Mouse (Mus musculus) heart, embryonic 14.5 days (tissue): ENCODE results near the gene Sema3b. TPM values are rescaled to one million over a fixed set of nuclear protein-coding genes. Genes with fewer than 3 reads are reported as not detected.
A peak's percentile ranks its signal among the peaks of the same experiment; 100 is the strongest.

Source experiments
- ATAC-seq: fragments of 200-750 bp; cut with Nextera tagmentation; 2 replicates; pipeline ENCODE4 v1.8.0; 2017; ENCODE audit warnings: low read depth, moderate TSS enrichment; ENCODE audit not compliant: insufficient number of reproducible peaks, insufficient read depth, low FRiP score
- H3K27ac ChIP-seq, 2 experiments: fragments of 200-500 bp in 1 of 2; fragments of 300-500 bp in 1 of 2; sonication (generic) in 1 of 2; replicated peaks in 1 of 2; 2 replicates each; pipeline ENCODE4 v1.5.1; 2012 to 2014; ENCODE audit warnings: low read depth in 2 of 2, low read length in 2 of 2, control low read depth in 1 of 2, mild to moderate bottlenecking in 1 of 2, mixed read lengths in 1 of 2; ENCODE audit not compliant: control insufficient read depth in 1 of 2, insufficient read depth in 1 of 2
- H3K27me3 ChIP-seq: fragments of 300-500 bp; sonication (generic); 2 replicates; pipeline ENCODE4 v1.6.1; 2014; ENCODE audit warnings: mild to moderate bottlenecking, low read length, control low read depth; ENCODE audit not compliant: control insufficient read depth, insufficient read depth
- H3K36me3 ChIP-seq: fragments of 300-500 bp; sonication (generic); 2 replicates; pipeline ENCODE4 v1.6.1; 2014; ENCODE audit warnings: mild to moderate bottlenecking, control low read depth, low read length, mixed read lengths; ENCODE audit not compliant: control insufficient read depth, insufficient read depth
- H3K4me1 ChIP-seq, 2 experiments: fragments of 200-500 bp in 1 of 2; fragments of 300-500 bp in 1 of 2; sonication (generic) in 1 of 2; 2 replicates each; pipeline ENCODE4 v1.6.1; 2012 to 2014; ENCODE audit warnings: low read length in 2 of 2, control low read depth in 1 of 2, mixed read lengths in 1 of 2; ENCODE audit not compliant: control insufficient read depth in 2 of 2, insufficient read depth in 2 of 2
- H3K4me2 ChIP-seq: fragments of 300-500 bp; sonication (generic); 2 replicates; pipeline ENCODE4 v1.6.1; 2014; ENCODE audit warnings: mild to moderate bottlenecking, low read length
- H3K4me3 ChIP-seq, 2 experiments: fragments of 200-500 bp in 1 of 2; fragments of 300-500 bp in 1 of 2; sonication (generic) in 1 of 2; 2 replicates each; pipeline ENCODE4 v1.5.1; 2012 to 2014; ENCODE audit warnings: low read length in 2 of 2, mild to moderate bottlenecking in 2 of 2, control low read depth in 1 of 2, low read depth in 1 of 2, moderate library complexity in 1 of 2; ENCODE audit not compliant: control insufficient read depth in 1 of 2, insufficient read depth in 1 of 2
- H3K9ac ChIP-seq: fragments of 300-500 bp; sonication (generic); 2 replicates; pipeline ENCODE4 v1.6.1; 2014; ENCODE audit warnings: mild to moderate bottlenecking, low read length
- H3K9me3 ChIP-seq: fragments of 300-500 bp; sonication (generic); 2 replicates; pipeline ENCODE4 v1.6.1; 2016; ENCODE audit warnings: low read length, control low read depth; ENCODE audit not compliant: control insufficient read depth
- WGBS: fragments of 180-500 bp; shearing (Covaris S2); extraction: QIAGEN DNeasy Blood & Tissue Kit; methylation state at CpG from one replicate; pipeline ENCODE4 v1.1.7; 2014; 5-methylcytosine and 5-hydroxymethylcytosine counted together
- polyA plus RNA-seq: library from polyadenylated mRNA; unstranded; fragments of >200 nt; fragmentation: Nextera tagmentation; extraction: Ambion mirVana; gene quantifications from 2 replicates; pipeline ENCODE4 v1.2.1, GENCODE M21; 2014

The Sema3b gene
- polyA plus RNA-seq, 1 experiment from 2014 or later, result 6.5 TPM

DNA sequence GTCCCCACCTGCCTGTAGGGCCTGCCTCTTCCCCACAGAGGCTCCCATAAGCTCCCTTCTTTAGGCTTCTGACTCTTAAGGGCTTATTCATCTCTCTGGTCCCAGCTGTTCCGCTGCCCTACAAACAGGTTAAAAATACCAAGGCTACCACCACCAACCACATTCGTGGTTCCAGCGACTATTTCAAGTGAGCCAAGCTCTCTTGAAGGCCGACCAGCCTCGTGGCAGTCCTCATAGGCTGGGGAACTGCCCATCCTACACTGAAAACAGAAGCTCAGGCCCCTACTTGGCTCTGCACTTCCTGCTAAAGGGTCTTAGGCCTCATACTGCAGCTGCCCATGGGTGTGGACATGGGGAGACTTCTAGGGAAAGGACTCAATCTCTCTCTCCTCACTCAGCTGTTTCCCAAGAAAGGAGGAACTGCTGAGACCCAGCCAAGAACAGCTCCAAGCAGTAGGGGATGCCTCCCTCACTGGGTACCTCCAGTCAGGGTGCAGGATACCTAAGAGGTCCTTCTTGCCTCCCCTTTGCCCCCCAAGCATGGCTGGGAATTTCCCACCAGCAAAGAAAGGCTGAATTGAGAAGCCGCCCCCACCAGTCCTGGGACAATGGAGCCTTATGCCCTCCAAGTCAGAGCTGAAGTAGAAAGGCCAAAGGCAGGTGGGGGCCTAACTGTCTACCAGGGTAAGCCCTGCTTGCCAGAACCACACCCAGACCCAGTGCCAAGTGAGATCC, 2.6 kb upstream of the Sema3b start:
- H3K9ac ChIP-seq, result peak overlapping the region; percentile 80
- peak overlapping the region; percentile 86 to 94 for H3K27ac ChIP-seq
- peak overlapping the region; percentile 70 for H3K4me2 ChIP-seq
- no peak overlapping the region for H3K4me3 ChIP-seq
- WGBS, result 59% methylated on average over 6 of the region's 6 CpGs
- H3K27me3 ChIP-seq, result no peaks in the 10 kb centered on the region
- H3K4me1 ChIP-seq, result peaks cover 44 to 68% of the 10 kb centered on the region in 2 experiments
- H3K36me3 ChIP-seq, result peaks cover 31% of the 10 kb centered on the region
- no peaks in the 10 kb centered on the region for H3K9me3 ChIP-seq
- ATAC-seq, result no peak

DNA sequence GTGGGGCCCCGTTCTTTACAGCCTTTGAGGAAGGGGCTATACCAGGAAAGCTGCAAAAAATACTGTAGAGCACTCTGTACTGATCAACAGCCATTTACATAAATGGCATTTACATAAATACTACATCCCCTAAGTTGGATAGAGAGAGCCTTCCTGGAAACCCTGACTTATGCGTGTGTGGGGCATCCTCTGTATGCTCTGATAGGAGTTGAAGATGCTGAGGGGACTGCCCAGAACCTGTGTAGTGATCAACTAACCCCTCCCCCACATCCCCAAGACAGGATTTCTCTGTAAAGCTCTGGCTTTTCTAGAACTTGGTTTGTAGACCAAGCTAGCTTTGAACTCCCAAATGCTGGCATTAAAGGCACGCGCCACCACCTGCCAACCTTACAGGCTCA, 403 bp upstream of the Sema3b start:
- H3K4me3 ChIP-seq, result no peak overlapping the region
- H3K36me3 ChIP-seq, result peaks cover 9% of the 10 kb centered on the region
- no peak overlapping the region for H3K27ac ChIP-seq
- no peaks in the 10 kb centered on the region for H3K27me3 ChIP-seq
- H3K9me3 ChIP-seq, result no peaks in the 10 kb centered on the region
- WGBS, result 69% methylated on average over 4 of the region's 4 CpGs
- ATAC-seq, result no peak
- no peak overlapping the region for H3K9ac ChIP-seq
- peak overlapping the region; percentile 61; the same call in 1 of the 2 replicates for H3K4me2 ChIP-seq
- peaks cover 51 to 70% of the 10 kb centered on the region in 2 experiments for H3K4me1 ChIP-seq

DNA sequence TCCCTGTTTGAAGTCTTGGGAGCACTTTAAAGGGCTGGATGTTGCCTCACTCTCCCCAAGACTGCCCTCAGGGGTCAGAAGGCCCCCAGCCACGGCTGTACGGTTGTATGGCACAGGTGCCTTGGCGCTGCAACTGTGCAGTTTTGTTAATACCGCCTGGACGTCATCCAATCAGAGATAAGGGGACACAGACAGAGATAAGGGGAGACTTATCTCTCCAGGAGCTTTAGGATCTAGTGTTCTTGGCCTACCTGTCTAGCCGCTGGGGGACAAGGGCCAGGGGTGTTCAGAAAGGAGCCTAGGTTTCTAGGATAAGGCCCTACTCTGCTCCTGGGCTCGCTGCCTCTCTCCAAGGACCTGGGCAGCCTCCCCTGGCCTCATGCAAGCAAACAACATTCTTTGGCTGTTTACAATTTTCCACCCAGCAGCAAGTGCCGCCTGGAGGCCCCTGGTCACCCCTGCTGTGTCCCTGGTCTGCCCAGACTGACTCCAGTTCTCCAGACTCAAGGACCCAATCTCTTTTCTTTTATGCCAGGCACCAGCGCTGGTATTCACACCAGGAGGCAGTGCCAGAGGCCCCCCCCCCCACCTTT, 1.3 kb downstream of the Sema3b start:
- Histone ChIP-seq H3K27me3 (no peaks in the 10 kb centered on the region), H3K27ac (peak overlapping the region; percentile 56 to 83; a peak in 3 of 4 replicates), H3K9me3 (no peaks in the 10 kb centered on the region), H3K9ac (peak overlapping the region; percentile 70), H3K4me1 (peaks cover 52 to 75% of the 10 kb centered on the region in 2 experiments), H3K4me3 (0 out of 4 replicates have a peak overlapping the region, but pooled peaks of 1 of the 2 experiments have one; percentile 9), H3K36me3 (no peaks in the 10 kb centered on the region), H3K4me2 (peak overlapping the region; percentile 61)
- ATAC-seq, result no peak
- 17% methylated on average over 9 of the region's 9 CpGs for WGBS

DNA sequence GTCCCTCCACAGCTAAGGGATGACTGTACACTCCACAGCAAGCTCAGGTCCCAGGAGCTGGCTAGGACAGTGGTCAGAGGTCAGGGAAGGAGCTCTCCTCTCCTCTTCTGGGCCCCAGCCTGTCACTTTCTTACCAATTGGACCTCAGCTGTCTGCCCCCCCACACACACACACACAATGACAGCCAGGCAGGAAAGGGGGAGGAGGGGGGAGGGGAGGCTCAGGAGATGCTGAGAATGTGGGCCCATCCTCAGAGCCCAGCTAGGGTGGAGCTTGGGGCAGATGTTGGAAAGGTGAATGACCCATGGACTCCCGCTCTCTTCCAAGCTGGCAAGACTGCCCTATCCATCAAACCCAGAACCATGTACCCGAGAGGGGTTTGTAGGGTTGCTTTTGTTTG, 2.0 kb downstream of the Sema3b start:
- no peaks in the 10 kb centered on the region for H3K9me3 ChIP-seq
- no peak for ATAC-seq
- peak overlapping the region; percentile 70 for H3K9ac ChIP-seq
- peak overlapping the region; percentile 20 to 83; a peak in 3 of 4 replicates for H3K27ac ChIP-seq
- peaks cover 54 to 76% of the 10 kb centered on the region in 2 experiments for H3K4me1 ChIP-seq
- no peaks in the 10 kb centered on the region for H3K27me3 ChIP-seq
- 84% methylated on average over 2 of the region's 2 CpGs for WGBS
- peak overlapping the region; percentile 36 to 37 for H3K4me3 ChIP-seq
- no peaks in the 10 kb centered on the region for H3K36me3 ChIP-seq
- peak overlapping the region; percentile 61 for H3K4me2 ChIP-seq

DNA sequence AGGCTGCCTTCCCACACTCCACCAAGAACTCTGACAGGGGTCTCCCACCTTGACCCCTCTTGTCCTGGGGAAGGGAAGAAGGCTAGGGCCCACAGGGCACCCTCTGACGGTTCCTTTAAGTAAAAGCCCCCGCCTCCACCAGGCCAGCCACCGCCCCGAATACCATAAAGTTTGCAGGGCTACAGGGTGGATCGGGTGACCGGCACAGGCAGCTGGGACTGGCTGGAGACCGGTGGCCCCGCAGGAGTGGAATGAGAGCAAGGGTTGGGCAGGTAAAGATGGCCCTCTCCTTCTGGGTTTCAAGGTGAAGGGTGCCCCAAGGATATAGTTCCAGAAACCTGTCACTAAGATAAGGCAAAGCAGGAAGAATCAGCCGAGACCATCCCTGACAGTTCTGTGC, 2.4 kb downstream of the Sema3b start:
- 16% methylated on average over 9 of the region's 9 CpGs for WGBS

DNA sequence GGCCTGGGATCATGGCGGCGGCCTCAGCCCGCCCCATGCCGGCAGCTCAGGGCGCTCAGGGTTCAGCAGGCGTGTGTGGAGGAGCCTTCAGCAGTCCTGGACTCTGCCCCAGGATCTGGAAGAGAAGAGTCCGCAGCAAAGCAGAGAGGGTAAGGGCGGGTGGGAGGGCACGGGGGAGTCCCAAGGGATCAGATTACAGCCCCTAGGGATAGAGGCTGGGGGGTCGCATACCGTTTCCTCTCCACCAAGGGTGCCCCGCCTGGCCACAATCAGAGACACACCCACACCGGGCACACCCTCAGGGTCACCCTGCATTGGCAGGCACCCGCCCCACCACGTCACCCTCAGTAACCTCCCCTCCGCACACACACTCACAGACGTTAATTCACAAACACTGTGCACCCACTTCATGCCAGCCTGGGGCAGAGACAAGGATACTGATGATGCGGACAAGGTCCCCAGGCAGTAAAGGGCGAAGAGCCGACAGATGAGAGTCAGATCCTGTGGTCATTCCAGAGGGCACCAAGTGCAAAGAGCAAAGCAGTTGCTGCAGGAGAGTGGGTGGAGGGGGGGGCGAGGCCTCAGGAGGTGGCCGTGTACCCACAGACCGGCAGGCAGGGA, 3.9 kb downstream of the Sema3b start:
- 40% methylated on average over 23 of the region's 23 CpGs for WGBS
- no peak for ATAC-seq
- peak overlapping the region; percentile 50 for H3K4me2 ChIP-seq
- peak overlapping the region; percentile 63 for H3K9ac ChIP-seq
- no peak overlapping the region; a peak in 1 of 4 replicates for H3K4me3 ChIP-seq
- H3K9me3 ChIP-seq, result no peaks in the 10 kb centered on the region
- no peaks in the 10 kb centered on the region for H3K36me3 ChIP-seq
- H3K4me1 ChIP-seq, result peaks cover 40 to 63% of the 10 kb centered on the region in 2 experiments
- 0 out of 2 replicates have a peak, but pooled peaks cover 3% of the 10 kb centered on the region for H3K27me3 ChIP-seq
- peak overlapping the region in 1 of 2 experiments; percentile 37; a peak in 1 of 4 replicates for H3K27ac ChIP-seq

More for the DNA sequence above, 2.4 kb downstream of the Sema3b start:
- Histone ChIP-seq H3K9ac (peak overlapping the region; percentile 70), H3K27me3 (no peaks in the 10 kb centered on the region), H3K27ac (peak overlapping the region; percentile 20 to 83; a peak in 3 of 4 replicates), H3K36me3 (no peaks in the 10 kb centered on the region), H3K4me3 (peak overlapping the region; percentile 36 to 37), H3K9me3 (no peaks in the 10 kb centered on the region), H3K4me1 (peaks cover 49 to 72% of the 10 kb centered on the region in 2 experiments), H3K4me2 (peak overlapping the region; percentile 61)
- no peak for ATAC-seq

DNA sequence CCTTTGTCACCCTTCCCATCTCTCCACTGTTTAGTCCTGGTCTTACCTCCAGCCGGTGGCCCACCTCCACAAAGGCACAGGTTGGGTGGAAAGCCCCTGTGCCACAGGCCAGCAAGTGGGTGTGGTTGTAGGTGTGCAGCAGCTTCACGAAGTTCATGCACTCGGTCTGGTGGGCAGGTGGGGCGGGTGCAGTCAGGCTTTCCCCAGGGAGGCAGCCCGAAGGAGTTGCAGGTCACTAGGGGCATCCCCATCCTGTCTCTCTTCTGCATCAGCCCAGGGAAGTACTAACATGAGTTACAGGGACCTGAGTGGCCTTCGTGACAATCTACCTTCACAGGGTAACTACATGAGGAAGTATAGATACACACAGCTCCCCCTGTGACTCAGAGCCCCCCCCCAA, 5.8 kb downstream of the Sema3b start:
- H3K9ac ChIP-seq, result no peak overlapping the region
- H3K27ac ChIP-seq, result no peak overlapping the region
- ATAC-seq, result no peak
- no peak overlapping the region for H3K4me3 ChIP-seq
- no peak overlapping the region for H3K4me2 ChIP-seq
- no peaks in the 10 kb centered on the region for H3K9me3 ChIP-seq
- H3K4me1 ChIP-seq, result peaks cover 28 to 44% of the 10 kb centered on the region in 2 experiments
- WGBS, result 74% methylated on average over 6 of the region's 6 CpGs
- 0 out of 2 replicates have a peak, but pooled peaks cover 3% of the 10 kb centered on the region for H3K27me3 ChIP-seq
- H3K36me3 ChIP-seq, result no peaks in the 10 kb centered on the region
